Mouse (Mus musculus) hindbrain, embryonic 11.5 days (tissue): ENCODE results near the gene Fam83d. TPM values are rescaled to one million over a fixed set of nuclear protein-coding genes. Genes with fewer than 3 reads are reported as not detected.

Experiments used
- polyA plus RNA-seq: library from polyadenylated mRNA; unstranded; fragments of >200 nt; fragmentation: Nextera tagmentation; extraction: Ambion mirVana; gene quantifications from 2 replicates; pipeline ENCODE4 v1.2.1, GENCODE M21; 2014

Fam83d gene
- polyA plus RNA-seq, 1 experiment from 2014 or later = 37.8 TPM

Other genes with a start within 250 kb of the Fam83d start
- gene Slc32a1, start 157.3 kb upstream of the Fam83d start, polyA plus RNA-seq = 1.9 and 2.9 TPM in 2 replicates
- gene Actr5, start 143.2 kb upstream of the Fam83d start, polyA plus RNA-seq = 13.7 and 16.7 TPM in 2 replicates
- gene Ppp1r16b, start 102.7 kb upstream of the Fam83d start, polyA plus RNA-seq = 2.4 and 3.6 TPM in 2 replicates
- 14.8 and 15.4 TPM in 2 replicates for gene Dhx35, start 26.7 kb downstream of the Fam83d start, polyA plus RNA-seq